Mouse (Mus musculus): ENCODE data around the gene Ch25h. TPM values are rescaled to one million over a fixed set of nuclear protein-coding genes. Genes with fewer than 3 reads are reported as not detected.

Ch25h gene
- polyA plus RNA-seq, 1 experiment from 2014 or later: 0.43 TPM

DNA sequence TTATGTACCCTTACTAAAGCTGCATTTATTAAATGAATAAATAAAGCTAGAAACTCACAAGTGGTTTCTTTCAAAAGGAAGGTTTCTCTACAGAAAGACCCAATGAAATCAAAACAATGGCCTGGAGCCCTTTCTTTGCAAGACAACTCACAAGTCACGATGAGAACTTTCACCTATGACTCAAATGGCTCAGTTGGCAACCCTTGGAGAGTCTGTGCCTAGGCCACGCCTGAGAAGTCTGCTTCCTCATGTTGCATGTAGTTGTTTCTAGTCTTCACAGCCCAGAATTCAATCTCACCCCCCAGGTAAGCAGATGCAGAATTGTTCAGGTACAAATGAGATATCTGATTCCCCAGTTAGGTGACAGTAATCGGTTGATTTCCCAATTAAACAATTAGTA, 44.7 kb upstream of the Ch25h start:
- TF ChIP-seq CTCF (IDR thresholded peaks at IDR 0.05; ENCODE audit: low read depth): no peak
- H3K4me1 ChIP-seq (ENCODE audit: insufficient read depth): no peaks in the 10 kb centered on the region
- 84% methylated on average over 3 of the region's 3 CpGs for WGBS
- DNase-seq (no peak), ATAC-seq (ENCODE audit: insufficient read depth) (no peak)
- H3K9ac ChIP-seq: no peak overlapping the region
- no peak overlapping the region for H3K4me2 ChIP-seq
- no peaks in the 10 kb centered on the region for H3K9me3 ChIP-seq (ENCODE audit: low read depth, low read length)
- no peak overlapping the region for H3K27ac ChIP-seq (ENCODE audit: low read depth)
- no peaks in the 10 kb centered on the region for H3K27me3 ChIP-seq (ENCODE audit: insufficient read depth, low read length)
- H3K36me3 ChIP-seq (ENCODE audit: insufficient read depth): peaks cover 8% of the 10 kb centered on the region; the same call in 1 of the 2 replicates
- H3K4me3 ChIP-seq (ENCODE audit: low read depth, low read length): no peak overlapping the region

DNA sequence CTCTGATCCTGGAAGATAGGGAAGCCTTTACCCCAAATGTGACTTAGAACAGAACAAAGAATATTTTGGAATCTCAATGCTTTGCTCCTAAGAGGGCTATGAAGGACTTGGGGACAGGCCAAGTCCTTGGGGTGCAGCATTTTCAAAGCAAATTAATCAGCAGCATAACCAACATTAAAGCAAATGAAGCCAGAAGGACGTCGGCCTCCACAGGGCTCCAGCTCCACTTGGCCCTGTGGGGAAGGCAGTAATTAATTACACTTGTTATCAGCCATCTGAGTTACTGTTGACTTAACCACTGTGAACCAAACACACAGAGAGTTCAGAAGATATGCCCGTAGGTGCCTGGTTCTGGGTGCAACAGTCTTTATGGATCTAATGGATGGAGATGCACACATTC, 43.8 kb upstream of the Ch25h start:
- no peak overlapping the region for H3K4me3 ChIP-seq (ENCODE audit: low read depth, low read length)
- no peaks in the 10 kb centered on the region for H3K9me3 ChIP-seq (ENCODE audit: low read depth, low read length)
- H3K4me2 ChIP-seq: no peak overlapping the region
- no peaks in the 10 kb centered on the region for H3K4me1 ChIP-seq (ENCODE audit: insufficient read depth)
- no peak overlapping the region for H3K27ac ChIP-seq (ENCODE audit: low read depth)
- peaks cover 8% of the 10 kb centered on the region; the same call in 1 of the 2 replicates for H3K36me3 ChIP-seq (ENCODE audit: insufficient read depth)
- WGBS: 19% methylated on average over 3 of the region's 3 CpGs
- H3K27me3 ChIP-seq (ENCODE audit: insufficient read depth, low read length): no peaks in the 10 kb centered on the region
- TF ChIP-seq CTCF (IDR thresholded peaks at IDR 0.05; ENCODE audit: low read depth): no peak
- H3K9ac ChIP-seq: no peak overlapping the region
- no peak for DNase-seq
- no peak for ATAC-seq (ENCODE audit: insufficient read depth)

DNA sequence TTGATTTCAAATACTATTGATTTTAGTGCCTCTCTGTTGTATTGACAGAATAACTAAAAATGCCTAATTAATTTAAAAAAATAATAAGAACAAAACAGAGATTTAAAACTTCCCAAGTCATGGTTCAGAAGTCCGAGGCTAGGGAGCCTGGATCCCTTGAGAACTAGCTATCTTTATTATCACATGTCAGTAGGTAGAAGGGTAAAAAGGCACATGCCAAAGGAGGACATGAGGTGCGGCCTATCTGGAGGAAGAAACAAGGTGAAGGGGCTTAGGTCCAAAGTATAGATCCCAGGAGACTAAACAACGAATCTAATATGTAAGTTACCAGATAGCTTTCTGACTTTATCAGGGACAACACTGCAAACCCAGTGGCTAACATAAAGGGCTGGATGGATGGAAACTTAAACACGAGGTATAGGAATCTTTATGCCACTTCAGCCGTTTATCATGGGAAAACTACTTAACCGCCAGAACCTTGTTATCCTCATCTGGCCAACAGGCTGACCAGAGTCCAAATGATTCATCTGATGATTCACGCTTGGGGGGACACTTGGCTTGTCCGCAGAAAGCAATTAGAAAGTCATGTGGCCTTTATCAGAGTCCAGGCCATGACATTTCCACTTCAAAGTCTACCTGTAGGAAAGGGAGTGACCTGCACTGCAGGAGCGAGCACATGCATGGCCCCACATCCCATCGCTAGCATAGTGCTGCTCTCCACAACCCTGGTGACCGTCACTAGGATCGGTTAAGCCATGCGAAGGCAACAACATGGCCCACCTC, 43.0 kb upstream of the Ch25h start:
- peaks cover 8% of the 10 kb centered on the region; the same call in 1 of the 2 replicates for H3K36me3 ChIP-seq (ENCODE audit: insufficient read depth)

DNA sequence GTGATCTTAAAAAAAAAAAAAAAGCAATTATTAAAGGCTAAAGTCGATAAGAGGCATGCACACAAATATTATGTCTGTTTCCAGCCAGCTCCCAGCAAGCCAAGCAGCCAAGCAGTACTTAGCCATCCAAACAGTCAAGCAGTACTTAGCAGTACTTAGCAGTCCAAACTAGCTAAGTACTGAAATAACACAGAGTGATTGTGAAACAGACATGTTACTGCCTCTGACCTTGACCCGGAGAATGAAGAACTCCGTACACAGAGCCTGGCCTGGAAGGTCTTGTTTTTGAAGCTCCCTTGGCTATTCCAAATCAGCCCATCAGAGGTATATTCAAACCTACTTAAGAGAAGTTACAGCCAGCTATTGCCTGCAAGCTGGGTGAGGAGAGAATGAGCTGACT, 42.2 kb upstream of the Ch25h start:
- no peak overlapping the region for H3K9ac ChIP-seq
- DNase-seq (no peak), ATAC-seq (ENCODE audit: insufficient read depth) (no peak)
- H3K4me3 ChIP-seq (ENCODE audit: low read depth, low read length): no peak overlapping the region
- H3K36me3 ChIP-seq (ENCODE audit: insufficient read depth): peaks cover 8% of the 10 kb centered on the region; the same call in 1 of the 2 replicates
- H3K27ac ChIP-seq (ENCODE audit: low read depth): no peak overlapping the region
- no peak for TF ChIP-seq CTCF (IDR thresholded peaks at IDR 0.05; ENCODE audit: low read depth)
- no peaks in the 10 kb centered on the region for H3K4me1 ChIP-seq (ENCODE audit: insufficient read depth)
- no peak overlapping the region for H3K4me2 ChIP-seq
- H3K27me3 ChIP-seq (ENCODE audit: insufficient read depth, low read length): no peaks in the 10 kb centered on the region
- 82% methylated on average over 3 of the region's 3 CpGs for WGBS
- H3K9me3 ChIP-seq (ENCODE audit: low read depth, low read length): no peaks in the 10 kb centered on the region

More for the DNA sequence above, 43.0 kb upstream of the Ch25h start:
- no peak for ATAC-seq (ENCODE audit: insufficient read depth)
- no peak for DNase-seq
- no peak overlapping the region for H3K9ac ChIP-seq
- H3K27ac ChIP-seq (ENCODE audit: low read depth): no peak overlapping the region
- H3K4me3 ChIP-seq (ENCODE audit: low read depth, low read length): no peak overlapping the region
- TF ChIP-seq CTCF (IDR thresholded peaks at IDR 0.05; ENCODE audit: low read depth): no peak
- no peaks in the 10 kb centered on the region for H3K27me3 ChIP-seq (ENCODE audit: insufficient read depth, low read length)
- 86% methylated on average over 13 of the region's 13 CpGs for WGBS
- no peaks in the 10 kb centered on the region for H3K4me1 ChIP-seq (ENCODE audit: insufficient read depth)
- no peaks in the 10 kb centered on the region for H3K9me3 ChIP-seq (ENCODE audit: low read depth, low read length)
- no peak overlapping the region for H3K4me2 ChIP-seq

DNA sequence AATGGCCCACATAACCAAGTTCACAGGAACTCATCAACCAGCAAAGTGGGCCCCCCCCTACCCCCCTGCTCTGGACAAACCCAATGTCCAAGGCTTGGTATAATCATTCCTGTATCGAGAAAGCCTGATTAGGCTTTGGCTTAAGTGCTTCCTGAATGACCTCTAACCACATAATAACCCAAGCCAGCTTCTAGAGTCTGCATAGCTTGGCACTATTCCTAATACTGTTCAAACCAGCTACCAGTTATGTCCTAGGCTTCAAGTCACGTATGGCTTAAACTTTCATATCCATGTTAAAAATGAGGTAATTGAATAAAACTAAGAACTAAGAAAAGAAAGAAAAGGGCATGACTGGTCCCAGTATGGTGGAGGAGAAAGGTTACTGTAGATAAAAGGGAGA, 41.4 kb upstream of the Ch25h start:
- H3K9ac ChIP-seq: no peak overlapping the region
- H3K9me3 ChIP-seq (ENCODE audit: low read depth, low read length): no peaks in the 10 kb centered on the region

DNA sequence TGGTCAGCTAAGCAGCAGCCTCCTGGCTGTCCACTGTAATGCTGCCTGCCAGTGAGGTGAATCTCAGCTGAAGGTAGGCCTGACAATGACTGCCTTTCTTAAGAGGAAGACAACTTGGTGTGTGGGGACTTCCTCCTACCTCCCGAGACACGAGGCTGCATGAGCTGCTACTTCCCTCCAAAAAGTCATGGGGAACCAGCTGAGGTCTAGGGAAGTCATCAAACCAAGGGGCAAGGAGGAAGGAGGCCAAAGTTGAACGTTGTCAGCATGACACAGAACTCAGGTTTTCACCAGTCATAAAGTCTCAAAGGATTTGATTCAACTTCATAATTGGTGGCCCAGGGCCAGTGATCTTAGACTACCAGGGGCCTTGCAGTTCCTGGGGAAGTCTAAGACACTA, 40.7 kb upstream of the Ch25h start:
- Histone ChIP-seq H3K36me3 (ENCODE audit: insufficient read depth) (peaks cover 8% of the 10 kb centered on the region; the same call in 1 of the 2 replicates), H3K4me1 (ENCODE audit: insufficient read depth) (no peaks in the 10 kb centered on the region), H3K4me3 (ENCODE audit: low read depth, low read length) (no peak overlapping the region), H3K4me2 (no peak overlapping the region), H3K9me3 (ENCODE audit: low read depth, low read length) (no peaks in the 10 kb centered on the region), H3K27ac (ENCODE audit: low read depth) (no peak overlapping the region), H3K27me3 (ENCODE audit: insufficient read depth, low read length) (no peaks in the 10 kb centered on the region), H3K9ac (no peak overlapping the region)
- WGBS: 75% methylated on average over 3 of the region's 3 CpGs
- no peak for DNase-seq
- ATAC-seq (ENCODE audit: insufficient read depth): no peak
- no peak for TF ChIP-seq CTCF (IDR thresholded peaks at IDR 0.05; ENCODE audit: low read depth)

More for the DNA sequence above, 41.4 kb upstream of the Ch25h start:
- Histone ChIP-seq H3K4me1 (ENCODE audit: insufficient read depth) (no peaks in the 10 kb centered on the region), H3K36me3 (ENCODE audit: insufficient read depth) (peaks cover 8% of the 10 kb centered on the region; the same call in 1 of the 2 replicates), H3K27me3 (ENCODE audit: insufficient read depth, low read length) (no peaks in the 10 kb centered on the region), H3K4me3 (ENCODE audit: low read depth, low read length) (no peak overlapping the region), H3K27ac (ENCODE audit: low read depth) (no peak overlapping the region), H3K4me2 (no peak overlapping the region)
- TF ChIP-seq CTCF (IDR thresholded peaks at IDR 0.05; ENCODE audit: low read depth): no peak
- DNase-seq: no peak
- ATAC-seq (ENCODE audit: insufficient read depth): no peak
- WGBS: 84% methylated on average over 2 of the region's 2 CpGs

DNA sequence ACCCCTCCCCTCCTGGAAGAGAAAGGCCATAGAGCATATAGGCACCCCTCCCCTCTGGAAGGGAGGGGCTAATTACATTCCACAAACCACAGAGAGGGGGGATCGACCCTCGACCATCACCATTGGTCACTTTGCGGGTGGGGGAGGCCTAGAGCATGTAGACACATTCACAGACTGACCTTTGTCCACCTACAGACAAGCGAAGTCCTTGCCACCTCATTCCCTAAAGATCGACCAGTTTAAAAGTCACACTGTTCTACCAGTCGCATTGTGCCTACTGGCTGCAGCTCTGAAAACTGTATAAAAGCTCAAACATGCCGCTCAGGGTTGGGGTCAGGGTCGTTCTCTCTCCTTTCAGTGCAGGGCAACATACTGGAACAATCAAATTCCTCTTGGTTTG, 36.6 kb upstream of the Ch25h start:
- Histone ChIP-seq H3K4me1 (ENCODE audit: insufficient read depth) (no peaks in the 10 kb centered on the region), H3K27me3 (ENCODE audit: insufficient read depth, low read length) (no peaks in the 10 kb centered on the region), H3K27ac (ENCODE audit: low read depth) (no peak overlapping the region), H3K36me3 (ENCODE audit: insufficient read depth) (peaks cover 12% of the 10 kb centered on the region; the same call in 1 of the 2 replicates), H3K4me2 (no peak overlapping the region), H3K9me3 (ENCODE audit: low read depth, low read length) (no peaks in the 10 kb centered on the region), H3K4me3 (ENCODE audit: low read depth, low read length) (no peak overlapping the region), H3K9ac (no peak overlapping the region)
- DNase-seq (no peak), ATAC-seq (ENCODE audit: insufficient read depth) (no peak)
- no peak for TF ChIP-seq CTCF (IDR thresholded peaks at IDR 0.05; ENCODE audit: low read depth)
- WGBS: 50% methylated on average over 8 of the region's 8 CpGs

All from lung, embryonic 14.5 days (tissue).